Mouse (Mus musculus): ENCODE measurements around the gene Lrch4.
A peak's percentile ranks its signal among the peaks of the same experiment; 100 is the strongest.

DNA sequence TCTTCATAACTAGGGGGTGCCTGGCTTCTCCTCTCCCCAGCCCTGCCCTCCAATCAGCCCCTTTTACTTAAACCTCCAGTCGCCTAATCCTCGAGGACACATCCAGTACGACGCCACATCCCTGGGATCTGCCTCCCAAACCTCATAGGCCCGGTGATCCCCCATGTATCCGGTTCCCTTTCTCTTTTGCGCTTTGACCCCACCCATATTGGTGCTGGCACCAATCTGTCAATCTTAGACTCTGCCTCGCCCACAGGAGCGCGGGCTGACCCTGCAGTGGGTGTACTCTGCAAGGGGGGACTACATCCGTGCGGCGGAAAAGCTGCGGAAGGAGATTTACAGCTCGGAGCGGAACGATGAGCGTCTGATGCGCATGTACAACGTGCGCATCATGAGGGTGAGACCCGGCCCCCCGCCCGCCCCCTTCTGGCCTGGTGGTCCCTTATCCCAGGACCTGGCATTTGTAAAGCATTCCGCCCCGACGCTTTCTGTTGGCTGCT lies 45.2 kb upstream of the Lrch4 start:
- TF ChIP-seq POLR2A (IDR thresholded peaks at IDR 0.05; ENCODE audit: borderline replicate concordance, extremely low read depth, low read depth, low read length) (0 out of 2 replicates have a peak, but pooled peaks have one; percentile 7), CTCF (IDR thresholded peaks at IDR 0.05; ENCODE audit: insufficient read depth, low read length) (no peak)

All from lung, adult 2 months (tissue).